12 mouse cellular contexts compared by ENCODE assay signal in the genomic region with DNA sequence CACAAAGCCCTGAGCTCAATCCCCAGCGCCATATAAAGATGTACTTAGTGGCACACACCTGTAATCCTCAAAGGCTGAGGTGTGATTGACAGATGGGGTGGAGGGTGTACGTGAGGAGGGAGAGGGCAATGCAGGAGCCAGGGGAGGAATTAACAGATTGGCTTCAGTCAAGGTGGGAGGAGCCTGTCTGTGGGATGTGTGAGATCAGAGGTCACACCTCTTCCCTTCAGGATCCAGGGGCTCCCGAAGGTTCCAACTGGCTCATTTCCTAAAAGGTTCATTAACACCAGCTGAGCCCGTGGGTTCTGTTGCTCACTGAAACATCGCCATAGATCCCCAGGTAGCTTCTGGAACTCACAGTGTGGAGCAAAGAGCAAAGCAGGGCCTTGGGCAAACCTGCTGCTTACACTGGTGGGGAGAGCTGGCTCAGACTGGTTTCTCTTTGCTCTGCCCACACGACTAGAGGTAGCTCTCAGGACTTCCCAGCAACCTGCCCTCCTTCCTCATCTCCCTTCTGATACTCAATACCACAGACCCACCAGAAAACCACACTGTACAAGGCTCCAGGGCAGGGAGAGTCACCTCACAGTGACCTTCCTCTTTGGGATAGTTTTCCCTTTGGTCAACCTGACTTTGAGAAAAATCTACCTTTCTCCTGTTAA. TPM values are rescaled to one million over a fixed set of nuclear protein-coding genes. Genes with fewer than 3 reads are reported as not detected.
DNase-seq lines count a peak whose midpoint lies in the region; ATAC-seq and TF ChIP-seq lines count a peak whose summit lies in the region.
"Had no signal": no experiment of that assay in that cellular context is flagged by ENCODE, and none has a peak within 500 bp of the region (broad histone marks: within the 10 kb centered on the region; RNA-seq: fewer than 3 reads in every experiment).

No protein-coding gene starts in this region.

- no peak overlapping the region for H3K4me3 ChIP-seq in hindbrain, postnatal 0 days (ENCODE audit: low read length)
- H3K4me3 ChIP-seq in hindbrain, embryonic 10.5 days: no peak overlapping the region
- no peak overlapping the region for H3K4me3 ChIP-seq in hindbrain, embryonic 11.5 days (ENCODE audit: low read depth, low read length)
- H3K4me3 ChIP-seq: heart, embryonic 15.5 days; limb, embryonic 10.5 days had no signal

- no peak overlapping the region for H3K4me2 ChIP-seq in hindbrain, postnatal 0 days (ENCODE audit: low read depth, low read length)
- no peak overlapping the region for H3K4me2 ChIP-seq in hindbrain, embryonic 11.5 days (replicated peaks; ENCODE audit: low read depth, low read length)
- H3K4me2 ChIP-seq: heart, embryonic 15.5 days had no signal

- H3K4me1 ChIP-seq in hindbrain, postnatal 0 days (ENCODE audit: insufficient read depth, low read length): no peaks in the 10 kb centered on the region
- H3K4me1 ChIP-seq in hindbrain, embryonic 10.5 days (replicated peaks): 0 out of 2 replicates have a peak, but pooled peaks cover 4% of the 10 kb centered on the region
- no peaks in the 10 kb centered on the region for H3K4me1 ChIP-seq in hindbrain, embryonic 11.5 days (replicated peaks; ENCODE audit: control insufficient read depth, insufficient read depth, low read length)
- H3K4me1 ChIP-seq: heart, embryonic 15.5 days had no signal

- TF ChIP-seq CTCF in hindbrain, postnatal 0 days (IDR thresholded peaks at IDR 0.05; ENCODE audit: low read depth): no peak
- TF ChIP-seq CTCF in brain, embryonic 14.5 days (IDR thresholded peaks at IDR 0.05; ENCODE audit: borderline replicate concordance, extremely low read depth, insufficient read depth, insufficient read length): no peak

- no peak overlapping the region for H3K9ac ChIP-seq in hindbrain, postnatal 0 days (replicated peaks; ENCODE audit: low read length)
- H3K9ac ChIP-seq in hindbrain, embryonic 11.5 days (ENCODE audit: low read depth, low read length): no peak overlapping the region
- H3K9ac ChIP-seq: heart, embryonic 15.5 days had no signal

- ATAC-seq in hindbrain, postnatal 0 days: 0 out of 2 replicates have a peak, but pooled peaks have one; percentile 27
- ATAC-seq in monocyte, adult 5-6 weeks (replicated peaks; ENCODE audit: insufficient number of reproducible peaks, low FRiP score, low TSS enrichment, poor library complexity, severe bottlenecking): 0 out of 2 replicates have a peak, but pooled peaks have one; percentile 56
- no peak for ATAC-seq in hindbrain, embryonic 11.5 days (ENCODE audit: low FRiP score)

- DNase-seq in hindbrain, postnatal 0 days (ENCODE audit: low spot score): no peak
- no peak for DNase-seq in hindbrain, embryonic 10.5 days (ENCODE audit: low spot score)
- DNase-seq in brain, embryonic 14.5 days (ENCODE audit: low read depth): peak; percentile 37
- peak; percentile 74 for DNase-seq in kidney, adult 9 months
- no peak for DNase-seq in hindbrain, embryonic 11.5 days (ENCODE audit: low spot score)
- no peak for DNase-seq in thymus, postnatal 25 days
- DNase-seq in right cerebral cortex, adult 2 months (ENCODE audit: low spot score in 2 of 2): no peak
- DNase-seq: adrenal gland, adult 8-10 months; thymus, adult 18-20 months had no signal

- no peaks in the 10 kb centered on the region for H3K27me3 ChIP-seq in hindbrain, postnatal 0 days (ENCODE audit: insufficient read depth, low read length)
- 0 out of 2 replicates have a peak, but pooled peaks cover 5% of the 10 kb centered on the region for H3K27me3 ChIP-seq in hindbrain, embryonic 10.5 days (ENCODE audit: insufficient read depth, poor library complexity, severe bottlenecking)
- H3K27me3 ChIP-seq in hindbrain, embryonic 11.5 days (ENCODE audit: control insufficient read depth, insufficient read depth, low read length): no peaks in the 10 kb centered on the region
- H3K27me3 ChIP-seq: heart, embryonic 15.5 days had no signal

- H3K36me3 ChIP-seq in hindbrain, postnatal 0 days (ENCODE audit: insufficient read depth, low read length): no peaks in the 10 kb centered on the region
- H3K36me3 ChIP-seq in hindbrain, embryonic 10.5 days: no peaks in the 10 kb centered on the region
- no peaks in the 10 kb centered on the region for H3K36me3 ChIP-seq in hindbrain, embryonic 11.5 days (ENCODE audit: control insufficient read depth, insufficient read depth, low read length)
- H3K36me3 ChIP-seq: heart, embryonic 15.5 days; limb, embryonic 10.5 days had no signal

- H3K27ac ChIP-seq in hindbrain, postnatal 0 days: no peak overlapping the region
- H3K27ac ChIP-seq in hindbrain, embryonic 10.5 days: no peak overlapping the region
- H3K27ac ChIP-seq in hindbrain, embryonic 11.5 days (ENCODE audit: low read depth, low read length): no peak overlapping the region
- H3K27ac ChIP-seq: heart, embryonic 15.5 days; limb, embryonic 10.5 days had no signal

- 40% methylated on average over 6 of the region's 6 CpGs for WGBS in hindbrain, postnatal 0 days
- WGBS in hindbrain, embryonic 10.5 days: 52% methylated on average over 6 of the region's 6 CpGs
- WGBS in hindbrain, embryonic 11.5 days: 44% methylated on average over 6 of the region's 6 CpGs

- TF ChIP-seq POLR2A in brain, embryonic 14.5 days (IDR thresholded peaks at IDR 0.05; ENCODE audit: borderline replicate concordance, extremely low read depth, insufficient read depth, insufficient read length, poor library complexity, severe bottlenecking): no peak

- no peaks in the 10 kb centered on the region for H3K9me3 ChIP-seq in hindbrain, postnatal 0 days (ENCODE audit: low read length)
- H3K9me3 ChIP-seq in hindbrain, embryonic 10.5 days: no peaks in the 10 kb centered on the region
- no peaks in the 10 kb centered on the region for H3K9me3 ChIP-seq in hindbrain, embryonic 11.5 days (ENCODE audit: control insufficient read depth, low read length)
- H3K9me3 ChIP-seq: heart, embryonic 15.5 days; limb, embryonic 10.5 days had no signal

RNA-seq across cellular contexts. Expression of gene Rbm47, which starts 33.2 kb away (rescaled TPM):
- 2.5 and 2.6 TPM in 2 replicates for total RNA-seq in hindbrain, postnatal 0 days (2014; rRNA removed)
- polyA plus RNA-seq in hindbrain, postnatal 0 days (2015; fragmentation: Nextera tagmentation; extraction: Ambion mirVana): 5.0 and 6.0 TPM in 2 replicates
- 7.3 and 9.9 TPM in 2 replicates for polyA plus RNA-seq in hindbrain, embryonic 10.5 days (2016; fragmentation: Nextera tagmentation; extraction: Ambion mirVana)
- 1.4 and 3.7 TPM in 2 replicates for polyA plus RNA-seq in brain, embryonic 14.5 days (2012; rRNA removed)
- total RNA-seq in monocyte, adult 5-6 weeks (2017): 14.4 to 23.3 TPM (median 16.8 TPM) in 3 replicates
- 6.7 and 8.6 TPM in 2 replicates for polyA plus RNA-seq in hindbrain, embryonic 11.5 days (2014; fragmentation: Nextera tagmentation; extraction: Ambion mirVana)

Comparison
In these comparisons a context has a peak if more than half of its experiments do, and no peak if none do; other contexts are left out.
1. DNase-seq: peak in brain, embryonic 14.5 days (single experiment) and kidney, adult 9 months (single experiment); none in hindbrain, postnatal 0 days (single experiment), hindbrain, embryonic 10.5 days (single experiment), hindbrain, embryonic 11.5 days (single experiment), thymus, postnatal 25 days (single experiment) and right cerebral cortex, adult 2 months (0 of 2).